9 mouse cellular contexts compared by ENCODE assay signal in the genomic region with DNA sequence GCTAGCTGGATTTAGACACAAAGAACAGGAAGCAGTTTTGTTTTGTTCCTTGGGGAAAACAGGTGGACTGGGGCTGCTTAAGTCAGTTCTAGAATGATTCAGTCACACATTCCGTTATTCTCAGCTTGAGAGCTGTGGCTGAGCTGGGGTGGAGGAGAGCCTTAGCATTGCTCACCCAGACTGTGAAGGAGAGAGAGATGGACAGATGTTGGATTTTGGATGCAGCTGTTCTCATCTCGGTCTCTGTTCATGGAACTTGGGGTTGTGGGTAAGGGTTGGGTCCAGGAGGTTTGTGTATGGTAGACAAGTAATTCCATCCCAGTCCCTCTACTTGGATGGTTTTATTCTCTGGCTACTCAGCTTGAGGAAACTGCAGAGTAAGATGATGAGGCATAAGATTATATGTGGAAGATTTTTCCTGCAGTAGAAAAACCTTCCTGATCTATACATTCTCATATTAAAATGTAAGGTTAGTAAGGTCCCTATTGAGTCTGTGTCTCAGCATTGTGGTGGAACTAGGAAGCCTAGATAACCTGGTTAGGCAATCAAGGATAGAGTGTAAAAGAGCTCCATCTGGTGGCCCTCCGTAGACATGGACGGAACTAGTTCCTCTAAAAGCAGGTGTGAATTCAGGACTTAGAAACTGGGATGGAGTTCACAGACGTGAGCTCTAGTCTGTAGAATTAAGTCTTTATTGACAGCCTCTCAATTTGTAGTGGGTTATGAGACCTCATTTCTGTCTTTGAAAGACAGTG. TPM values are rescaled to one million over a fixed set of nuclear protein-coding genes. Genes with fewer than 3 reads are reported as not detected.
DNase-seq lines count a peak whose midpoint lies in the region; ATAC-seq and TF ChIP-seq lines count a peak whose summit lies in the region.
"Had no signal": no experiment of that assay in that cellular context is flagged by ENCODE, and none has a peak within 500 bp of the region (broad histone marks: within the 10 kb centered on the region; RNA-seq: fewer than 3 reads in every experiment).

No protein-coding gene starts in this region.

- peaks cover 82% of the 10 kb centered on the region for H3K36me3 ChIP-seq in lung, embryonic 14.5 days (ENCODE audit: insufficient read depth)
- H3K36me3 ChIP-seq in embryonic facial prominence, embryonic 14.5 days (ENCODE audit: control insufficient read depth, insufficient read depth, low read length) = peaks cover 79% of the 10 kb centered on the region

- no peaks in the 10 kb centered on the region for H3K9me3 ChIP-seq in lung, embryonic 14.5 days (ENCODE audit: low read depth, low read length)
- no peaks in the 10 kb centered on the region for H3K9me3 ChIP-seq in embryonic facial prominence, embryonic 14.5 days (ENCODE audit: control insufficient read depth, low read length)
- H3K9me3 ChIP-seq: megakaryocyte, embryonic 14.5 days had no signal

- ATAC-seq in lung, embryonic 14.5 days (ENCODE audit: insufficient read depth) = no peak
- no peak for ATAC-seq in embryonic facial prominence, embryonic 14.5 days (ENCODE audit: low read depth)
- peak; percentile 78 for ATAC-seq in monocyte, adult 5-6 weeks (replicated peaks; ENCODE audit: insufficient number of reproducible peaks, low FRiP score, low TSS enrichment, poor library complexity, severe bottlenecking)

- H3K4me1 ChIP-seq in lung, embryonic 14.5 days (ENCODE audit: insufficient read depth) = no peaks in the 10 kb centered on the region
- no peaks in the 10 kb centered on the region for H3K4me1 ChIP-seq in embryonic facial prominence, embryonic 14.5 days (ENCODE audit: control insufficient read depth, insufficient read depth, low read length)

- no peak overlapping the region for H3K4me2 ChIP-seq in lung, embryonic 14.5 days
- H3K4me2 ChIP-seq in embryonic facial prominence, embryonic 14.5 days (ENCODE audit: low read depth, low read length) = no peak overlapping the region

- H3K9ac ChIP-seq in lung, embryonic 14.5 days = no peak overlapping the region
- H3K9ac ChIP-seq in embryonic facial prominence, embryonic 14.5 days (ENCODE audit: low read depth, low read length) = no peak overlapping the region

- no peak overlapping the region for H3K4me3 ChIP-seq in lung, embryonic 14.5 days (ENCODE audit: low read depth, low read length)
- no peak overlapping the region for H3K4me3 ChIP-seq in embryonic facial prominence, embryonic 14.5 days (ENCODE audit: low read depth, low read length)
- H3K4me3 ChIP-seq: megakaryocyte, embryonic 14.5 days had no signal

- peak; percentile 16 for DNase-seq in embryo, embryonic 10 days (ENCODE audit: low spot score)
- no peak for DNase-seq in embryo, embryonic 9.5 days (ENCODE audit: extremely low spot score)
- DNase-seq in lung, embryonic 14.5 days = peak; percentile 63
- no peak for DNase-seq in lung, postnatal 25 days (ENCODE audit: low spot score)
- DNase-seq in embryonic facial prominence, embryonic 14.5 days (ENCODE audit: low spot score) = peak; percentile 26
- DNase-seq in layer of hippocampus, postnatal 36 days = no peak
- no peak for DNase-seq in heart, postnatal 25 days (ENCODE audit: low spot score)

- TF ChIP-seq CTCF in lung, embryonic 14.5 days (IDR thresholded peaks at IDR 0.05; ENCODE audit: low read depth) = peak; percentile 66

- H3K27me3 ChIP-seq in lung, embryonic 14.5 days (ENCODE audit: insufficient read depth, low read length) = no peaks in the 10 kb centered on the region
- no peaks in the 10 kb centered on the region for H3K27me3 ChIP-seq in embryonic facial prominence, embryonic 14.5 days (replicated peaks; ENCODE audit: control insufficient read depth, insufficient read depth, low read length)
- H3K27me3 ChIP-seq: megakaryocyte, embryonic 14.5 days had no signal

- WGBS in lung, embryonic 14.5 days = 76% methylated on average over 5 of the region's 5 CpGs
- 67% methylated on average over 5 of the region's 5 CpGs for WGBS in embryonic facial prominence, embryonic 14.5 days

- no peak overlapping the region for H3K27ac ChIP-seq in lung, embryonic 14.5 days (ENCODE audit: low read depth)
- H3K27ac ChIP-seq in embryonic facial prominence, embryonic 14.5 days (replicated peaks; ENCODE audit: low read depth, low read length) = no peak overlapping the region

- intact Hi-C loops in heart, postnatal 25 days (cut with DNase I) = no loop called here

RNA-seq across cellular contexts. Expression of gene Dera, which starts 7.0 kb away (rescaled TPM):
- polyA plus RNA-seq in lung, embryonic 14.5 days (2014; fragmentation: Nextera tagmentation; extraction: Ambion mirVana) = 62.0 and 64.2 TPM in 2 replicates
- 35.4 and 40.8 TPM in 2 replicates for polyA plus RNA-seq in embryonic facial prominence, embryonic 14.5 days (2014; fragmentation: Nextera tagmentation; extraction: Ambion mirVana)
- total RNA-seq in monocyte, adult 5-6 weeks (2017) = 28.7 to 54.5 TPM (median 37.0 TPM) in 3 replicates
- 1 to 10 TPM; 5.5 to 5.6 TPM for total RNA-seq in layer of hippocampus, postnatal 36 days (2021)
- total RNA-seq in heart, postnatal 25 days (2021) = 1 to 10 TPM; 5.5 to 8.8 TPM

RNA-seq across cellular contexts. Expression of gene Strap, which starts 12.5 kb away (rescaled TPM):
- polyA plus RNA-seq in lung, embryonic 14.5 days (2014; fragmentation: Nextera tagmentation; extraction: Ambion mirVana) = 191 and 193 TPM in 2 replicates
- polyA plus RNA-seq in embryonic facial prominence, embryonic 14.5 days (2014; fragmentation: Nextera tagmentation; extraction: Ambion mirVana) = 161 and 176 TPM in 2 replicates
- total RNA-seq in monocyte, adult 5-6 weeks (2017) = 83.6 to 127 TPM (median 84.4 TPM) in 3 replicates
- total RNA-seq in layer of hippocampus, postnatal 36 days (2021) = 100 to 1,000 TPM; 118 to 121 TPM
- total RNA-seq in heart, postnatal 25 days (2021) = 10 to 100 TPM; 84.7 to 88.3 TPM

Comparison
In these comparisons a context has a peak if more than half of its experiments do, and no peak if none do; other contexts are left out.
1. DNase-seq: peak in embryo, embryonic 10 days (single experiment), lung, embryonic 14.5 days (single experiment) and embryonic facial prominence, embryonic 14.5 days (single experiment); none in embryo, embryonic 9.5 days (single experiment), lung, postnatal 25 days (single experiment), layer of hippocampus, postnatal 36 days (0 of 2) and heart, postnatal 25 days (single experiment).